Mouse (Mus musculus) erythroblast, embryonic 14.5 days (primary cell): ENCODE measurements around the gene Trim25.

ENCODE experiments used
- GATA1 ChIP-seq: IDR thresholded peaks from 2 replicates; pipeline ENCODE4 v1.6.1; 2012; ENCODE audit warnings: low read length, inconsistent platforms, mixed read lengths
- TAL1 ChIP-seq: IDR thresholded peaks from 3 replicates; pipeline ENCODE4 v1.6.1; 2012; ENCODE audit warnings: low read length, inconsistent platforms, mixed read lengths

DNA sequence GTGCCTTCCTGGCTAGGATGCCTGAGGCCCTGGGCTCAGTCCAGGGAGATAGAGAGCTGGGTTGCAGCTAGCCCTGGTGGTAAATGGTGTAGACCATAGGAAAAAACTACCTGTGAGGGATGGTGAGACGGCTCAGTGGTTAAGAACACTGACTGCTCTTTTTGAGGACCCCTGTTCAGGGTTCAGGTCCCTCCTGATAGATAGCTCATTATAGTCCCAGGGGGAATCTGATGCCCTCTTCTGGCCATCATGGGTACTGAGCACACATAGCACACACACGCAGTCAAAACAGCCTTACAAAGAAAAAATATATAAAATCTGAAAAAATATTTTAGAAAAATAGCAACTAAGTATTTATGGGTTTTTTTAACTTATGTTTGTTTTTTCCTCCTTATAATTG lies 22.9 kb upstream of the Trim25 start:
- no peak for TF ChIP-seq TAL1
- no peak for TF ChIP-seq GATA1
